Mouse (Mus musculus) midbrain, postnatal 0 days (tissue): ENCODE data around the gene Ogn. TPM values are rescaled to one million over a fixed set of nuclear protein-coding genes. Genes with fewer than 3 reads are reported as not detected.

Experiments
- ATAC-seq: fragments of 200-750 bp; cut with Nextera tagmentation; 2 replicates; pipeline ENCODE4 v1.8.0; 2017; ENCODE audit warnings: moderate number of reproducible peaks, mild to moderate bottlenecking, moderate TSS enrichment, moderate library complexity; ENCODE audit not compliant: low FRiP score
- DNase-seq: peaks from one replicate; pipeline ENCODE4 v3.0.0-alpha.2; 2015; ENCODE audit warnings: low spot score
- H3K27ac ChIP-seq: fragments of 300-500 bp; sonication (generic); 2 replicates; pipeline ENCODE4 v1.5.1; 2014; ENCODE audit warnings: low read depth, mild to moderate bottlenecking, low read length, mixed read lengths
- H3K27me3 ChIP-seq: fragments of 300-500 bp; sonication (generic); 2 replicates; pipeline ENCODE4 v1.6.1; 2014; ENCODE audit warnings: low read length, control low read depth, mixed read lengths; ENCODE audit not compliant: insufficient read depth
- H3K36me3 ChIP-seq: fragments of 300-500 bp; sonication (generic); 2 replicates; pipeline ENCODE4 v1.6.1; 2014; ENCODE audit warnings: low read length, control low read depth, mixed read lengths; ENCODE audit not compliant: insufficient read depth
- H3K4me1 ChIP-seq: fragments of 300-500 bp; sonication (generic); 2 replicates; pipeline ENCODE4 v1.6.1; 2014; ENCODE audit warnings: mild to moderate bottlenecking, control low read depth, antibody characterized with exemption, low read length, mixed read lengths; ENCODE audit not compliant: insufficient read depth
- H3K4me2 ChIP-seq: fragments of 300-500 bp; sonication (generic); 2 replicates; pipeline ENCODE4 v1.6.1; 2014; ENCODE audit warnings: low read depth, mild to moderate bottlenecking, low read length, mixed read lengths; ENCODE audit not compliant: poor library complexity, severe bottlenecking
- H3K4me3 ChIP-seq: fragments of 300-500 bp; sonication (generic); 2 replicates; pipeline ENCODE4 v1.5.1; 2014; ENCODE audit warnings: low read depth, mild to moderate bottlenecking, low read length, moderate library complexity
- H3K9ac ChIP-seq: fragments of 300-500 bp; sonication (generic); replicated peaks from 2 replicates; pipeline ENCODE4 v1.6.1; 2014; ENCODE audit warnings: mild to moderate bottlenecking, low read length, moderate library complexity, mixed read lengths; ENCODE audit not compliant: poor library complexity, severe bottlenecking
- H3K9me3 ChIP-seq: fragments of 300-500 bp; sonication (generic); 2 replicates; pipeline ENCODE4 v1.6.1; 2016; ENCODE audit warnings: low read length, control low read depth
- CTCF ChIP-seq: IDR thresholded peaks from 2 replicates; pipeline ENCODE4 v1.5.1; 2016; ENCODE audit warnings: antibody characterized with exemption, mild to moderate bottlenecking
- WGBS: fragments of 180-500 bp; shearing (Covaris S2); extraction: QIAGEN DNeasy Blood & Tissue Kit; methylation state at CpG from one replicate; pipeline ENCODE4 v1.1.7; 2014; 5-methylcytosine and 5-hydroxymethylcytosine counted together
- polyA plus RNA-seq: library from polyadenylated mRNA; unstranded; fragments of >200 nt; fragmentation: Nextera tagmentation; extraction: Ambion mirVana; gene quantifications from 2 replicates; pipeline ENCODE4 v1.2.1, GENCODE M21; 2015
- total RNA-seq: library from RNA; depleted of rRNA; stranded (reverse); fragments of >200 nt; gene quantifications from 2 replicates; pipeline ENCODE4 v1.2.3, GENCODE M21; 2014

Ogn gene
- total and polyA plus RNA-seq, 2 experiments from 2014 or later = 15.5 to 20.7 TPM

GRCm38 (mm10) chr13:49608589-49609322, 910 bp downstream of the Ogn start:
- Histone ChIP-seq H3K9me3 (no peaks in the 10 kb centered on the region), H3K36me3 (no peaks in the 10 kb centered on the region), H3K4me1 (no peaks in the 10 kb centered on the region), H3K27ac (no peak overlapping the region), H3K4me2 (no peak overlapping the region), H3K9ac (no peak overlapping the region), H3K4me3 (no peak overlapping the region), H3K27me3 (no peaks in the 10 kb centered on the region)
- WGBS = 75% methylated on average over 4 of the region's 4 CpGs
- no peak for TF ChIP-seq CTCF
- DNase-seq = no peak
- ATAC-seq = no peak

GRCm38 (mm10) chr13:49617021-49617420, 9.2 kb downstream of the Ogn start:
- DNase-seq (no peak), ATAC-seq (no peak)
- no peak overlapping the region for H3K9ac ChIP-seq
- no peak for TF ChIP-seq CTCF
- no peaks in the 10 kb centered on the region for H3K9me3 ChIP-seq
- H3K4me1 ChIP-seq = no peaks in the 10 kb centered on the region
- H3K4me3 ChIP-seq = no peak overlapping the region
- no peaks in the 10 kb centered on the region for H3K27me3 ChIP-seq
- no peak overlapping the region for H3K4me2 ChIP-seq
- no peaks in the 10 kb centered on the region for H3K36me3 ChIP-seq
- WGBS = 92% methylated on average over 3 of the region's 3 CpGs
- no peak overlapping the region for H3K27ac ChIP-seq

GRCm38 (mm10) chr13:49618365-49618764, 10.5 kb downstream of the Ogn start:
- no peak overlapping the region for H3K4me3 ChIP-seq
- TF ChIP-seq CTCF = no peak
- H3K9me3 ChIP-seq = no peaks in the 10 kb centered on the region
- no peak for DNase-seq
- H3K27ac ChIP-seq = no peak overlapping the region
- no peak overlapping the region for H3K4me2 ChIP-seq
- no peaks in the 10 kb centered on the region for H3K27me3 ChIP-seq
- no peaks in the 10 kb centered on the region for H3K36me3 ChIP-seq
- no peak overlapping the region for H3K9ac ChIP-seq
- ATAC-seq = no peak
- H3K4me1 ChIP-seq = no peaks in the 10 kb centered on the region

GRCm38 (mm10) chr13:49623216-49623615, 15.4 kb downstream of the Ogn start:
- H3K36me3 ChIP-seq = no peaks in the 10 kb centered on the region
- ATAC-seq (no peak), DNase-seq (no peak)
- WGBS = 85% methylated on average over 1 of the region's 1 CpGs
- H3K4me3 ChIP-seq = no peak overlapping the region
- H3K9ac ChIP-seq = no peak overlapping the region
- H3K27me3 ChIP-seq = no peaks in the 10 kb centered on the region
- TF ChIP-seq CTCF = no peak
- no peaks in the 10 kb centered on the region for H3K4me1 ChIP-seq
- no peak overlapping the region for H3K4me2 ChIP-seq
- H3K27ac ChIP-seq = no peak overlapping the region
- H3K9me3 ChIP-seq = no peaks in the 10 kb centered on the region

- Histone ChIP-seq H3K4me3 (no peak overlapping the region), H3K36me3 (no peaks in the 10 kb centered on the region), H3K4me1 (no peaks in the 10 kb centered on the region), H3K4me2 (no peak overlapping the region), H3K9me3 (no peaks in the 10 kb centered on the region), H3K9ac (no peak overlapping the region), H3K27ac (no peak overlapping the region), H3K27me3 (no peaks in the 10 kb centered on the region)
- no peak for TF ChIP-seq CTCF
- DNase-seq (no peak), ATAC-seq (no peak)
Observed at GRCm38 (mm10) chr13:49628167-49628566, 20.3 kb downstream of the Ogn start.

- H3K27me3 ChIP-seq = no peaks in the 10 kb centered on the region
- H3K9me3 ChIP-seq = no peaks in the 10 kb centered on the region
- no peak for TF ChIP-seq CTCF
- no peaks in the 10 kb centered on the region for H3K4me1 ChIP-seq
- no peak overlapping the region for H3K27ac ChIP-seq
- ATAC-seq = no peak
- H3K9ac ChIP-seq = no peak overlapping the region
- H3K4me2 ChIP-seq = no peak overlapping the region
- H3K4me3 ChIP-seq = no peak overlapping the region
- no peak for DNase-seq
- no peaks in the 10 kb centered on the region for H3K36me3 ChIP-seq
- WGBS = 95% methylated on average over 2 of the region's 2 CpGs
Observed at GRCm38 (mm10) chr13:49629076-49629475, 21.2 kb downstream of the Ogn start.
